Mouse (Mus musculus) embryonic fibroblast, embryonic 13.5 days (primary cell): Measurements from ENCODE around the gene Slc25a33.

ENCODE experiments used
- CTCF ChIP-seq: IDR thresholded peaks from 2 replicates; pipeline ENCODE4 v1.5.1; 2011; ENCODE audit warnings: mild to moderate bottlenecking, control low read depth, low read length, moderate library complexity, borderline replicate concordance; ENCODE audit not compliant: insufficient read depth
- POLR2A ChIP-seq: IDR thresholded peaks from 2 replicates; pipeline ENCODE4 v1.6.1; 2011; ENCODE audit warnings: low read depth, mild to moderate bottlenecking, control low read depth, low read length, moderate library complexity

GRCm38 (mm10) chr4:149705941-149706340, 68.1 kb downstream of the Slc25a33 start:
- TF ChIP-seq POLR2A (no peak), CTCF (no peak)
